9 mouse cellular contexts compared by ENCODE assay signal in the genomic region with DNA sequence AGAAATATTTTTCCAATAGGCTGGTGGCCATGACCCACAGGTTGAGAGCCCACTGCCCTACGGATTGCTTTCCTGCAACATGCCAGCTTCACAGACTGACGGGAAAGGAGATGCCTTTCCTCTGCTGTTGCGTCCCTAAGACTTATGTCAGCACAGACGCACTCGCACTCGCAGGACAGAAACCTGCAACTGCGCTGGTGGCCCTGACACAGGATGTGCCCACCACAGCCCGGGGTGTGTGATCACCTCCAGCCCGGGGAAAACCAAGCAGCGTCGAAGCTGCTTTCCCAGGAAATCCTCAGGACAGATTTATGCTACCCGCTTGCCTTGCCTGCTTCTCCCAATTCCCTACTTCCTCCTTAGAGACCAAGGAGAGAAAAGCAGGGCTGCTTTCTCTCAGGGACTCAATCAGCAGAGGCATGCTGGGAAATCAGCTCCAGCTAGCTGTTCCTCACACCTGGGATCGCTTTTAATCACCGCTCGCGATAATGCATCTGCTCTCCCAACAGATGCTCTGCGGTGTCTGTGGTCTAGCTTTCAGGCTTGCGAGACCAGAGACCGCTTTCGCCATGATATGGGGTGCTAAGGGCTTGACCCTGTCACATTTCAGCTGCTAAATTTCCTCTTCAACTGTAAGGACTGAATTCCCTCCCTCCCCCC. TPM values are rescaled to one million over a fixed set of nuclear protein-coding genes. Genes with fewer than 3 reads are reported as not detected.
A peak's percentile ranks its signal among the peaks of the same experiment; 100 is the strongest.
DNase-seq lines count a peak whose midpoint lies in the region; ATAC-seq and TF ChIP-seq lines count a peak whose summit lies in the region.
"Had no signal": no experiment of that assay in that cellular context is flagged by ENCODE, and none has a peak within 500 bp of the region (broad histone marks: within the 10 kb centered on the region; RNA-seq: fewer than 3 reads in every experiment).

No protein-coding gene starts in this region.

- peak overlapping the region; percentile 1; the same call in 1 of the 2 replicates for H3K4me2 ChIP-seq in embryonic facial prominence, embryonic 11.5 days (ENCODE audit: low read depth, low read length)
- peak overlapping the region; percentile 53 for H3K4me2 ChIP-seq in hindbrain, embryonic 13.5 days
- peak overlapping the region; percentile 54 for H3K4me2 ChIP-seq in midbrain, embryonic 13.5 days (replicated peaks)

- no peaks in the 10 kb centered on the region for H3K9me3 ChIP-seq in embryonic facial prominence, embryonic 11.5 days (replicated peaks; ENCODE audit: control insufficient read depth, low read length)
- no peaks in the 10 kb centered on the region for H3K9me3 ChIP-seq in hindbrain, embryonic 13.5 days
- no peaks in the 10 kb centered on the region for H3K9me3 ChIP-seq in midbrain, embryonic 13.5 days

- H3K4me3 ChIP-seq in embryonic facial prominence, embryonic 11.5 days (ENCODE audit: low read depth, low read length): no peak overlapping the region
- peak overlapping the region; percentile 27 for H3K4me3 ChIP-seq in hindbrain, embryonic 13.5 days
- peak overlapping the region; percentile 27 for H3K4me3 ChIP-seq in midbrain, embryonic 13.5 days (replicated peaks)
- no peak overlapping the region for H3K4me3 ChIP-seq in lung, adult 2 months (replicated peaks; ENCODE audit: extremely low read depth, low read depth, low read length)
- H3K4me3 ChIP-seq: myocyte had no signal

- whole genome bisulfite sequencing in embryonic facial prominence, embryonic 11.5 days: 19% methylated on average over 20 of the region's 20 CpGs
- WGBS in hindbrain, embryonic 13.5 days: 25% methylated on average over 20 of the region's 20 CpGs
- WGBS in midbrain, embryonic 13.5 days: 35% methylated on average over 20 of the region's 20 CpGs
- WGBS in lung, adult 2 months: 13% methylated on average over 20 of the region's 20 CpGs

- no peaks in the 10 kb centered on the region for H3K4me1 ChIP-seq in embryonic facial prominence, embryonic 11.5 days (ENCODE audit: control insufficient read depth, insufficient read depth, low read length)
- peaks cover 20% of the 10 kb centered on the region for H3K4me1 ChIP-seq in hindbrain, embryonic 13.5 days (replicated peaks)
- peaks cover 20% of the 10 kb centered on the region for H3K4me1 ChIP-seq in midbrain, embryonic 13.5 days (replicated peaks)
- no peaks in the 10 kb centered on the region for H3K4me1 ChIP-seq in lung, adult 2 months (ENCODE audit: control insufficient read depth, insufficient read depth, low read length)

- 0 out of 2 replicates have a peak overlapping the region, but pooled peaks have one; percentile 27 for H3K9ac ChIP-seq in embryonic facial prominence, embryonic 11.5 days (replicated peaks; ENCODE audit: low read length)
- H3K9ac ChIP-seq in hindbrain, embryonic 13.5 days: peak overlapping the region; percentile 60
- peak overlapping the region; percentile 59 for H3K9ac ChIP-seq in midbrain, embryonic 13.5 days (replicated peaks)

- DNase-seq in layer of hippocampus, postnatal 10 days (ENCODE audit: low spot score in 2 of 2): peak; percentile 20 to 23
- no peak for DNase-seq in layer of hippocampus, postnatal 25 days (ENCODE audit: extremely low spot score in 1 of 2, low spot score in 1 of 2)
- peak; percentile 67 for DNase-seq in embryonic facial prominence, embryonic 11.5 days (ENCODE audit: low spot score)
- DNase-seq in ovary, postnatal 14 days (ENCODE audit: low spot score): no peak
- DNase-seq in gastrocnemius, postnatal 25 days: no peak
- no peak for DNase-seq in lung, adult 2 months

- ATAC-seq in embryonic facial prominence, embryonic 11.5 days (replicated peaks; ENCODE audit: insufficient number of reproducible peaks, low FRiP score, low TSS enrichment, low read depth): no peak
- ATAC-seq in hindbrain, embryonic 13.5 days (ENCODE audit: low FRiP score): peak; percentile 75
- ATAC-seq in midbrain, embryonic 13.5 days: peak; percentile 80

- no peaks in the 10 kb centered on the region for H3K36me3 ChIP-seq in embryonic facial prominence, embryonic 11.5 days (replicated peaks; ENCODE audit: control insufficient read depth, insufficient read depth, low read depth, low read length)
- H3K36me3 ChIP-seq in hindbrain, embryonic 13.5 days: no peaks in the 10 kb centered on the region
- no peaks in the 10 kb centered on the region for H3K36me3 ChIP-seq in midbrain, embryonic 13.5 days

- no peaks in the 10 kb centered on the region for H3K27me3 ChIP-seq in embryonic facial prominence, embryonic 11.5 days (ENCODE audit: control insufficient read depth, insufficient read depth, low read length)
- H3K27me3 ChIP-seq in hindbrain, embryonic 13.5 days: no peaks in the 10 kb centered on the region
- no peaks in the 10 kb centered on the region for H3K27me3 ChIP-seq in midbrain, embryonic 13.5 days

- no peak for TF ChIP-seq CTCF in lung, adult 2 months (IDR thresholded peaks at IDR 0.05; ENCODE audit: insufficient read depth, low read length)

- H3K27ac ChIP-seq in embryonic facial prominence, embryonic 11.5 days (replicated peaks; ENCODE audit: low read depth, low read length): no peak overlapping the region
- peak overlapping the region; percentile 84 for H3K27ac ChIP-seq in hindbrain, embryonic 13.5 days
- peak overlapping the region; percentile 79 for H3K27ac ChIP-seq in midbrain, embryonic 13.5 days

- no peak for TF ChIP-seq POLR2A in lung, adult 2 months (IDR thresholded peaks at IDR 0.05; ENCODE audit: borderline replicate concordance, extremely low read depth, low read depth, low read length)

RNA-seq across cellular contexts. Expression of a gene that starts 34.1 kb away (rescaled TPM):
- 10 to 100 TPM; 19.2 to 19.4 TPM for total RNA-seq in layer of hippocampus, postnatal 10 days (2021)
- total RNA-seq in layer of hippocampus, postnatal 25 days (2021): 10 to 100 TPM; 14.2 to 14.6 TPM
- polyA plus RNA-seq in embryonic facial prominence, embryonic 11.5 days (2014; fragmentation: Nextera tagmentation; extraction: Ambion mirVana): 4.8 and 6.2 TPM in 2 replicates
- polyA plus RNA-seq in hindbrain, embryonic 13.5 days (2015; fragmentation: Nextera tagmentation; extraction: Ambion mirVana): 9.1 and 11.1 TPM in 2 replicates
- 5.8 and 6.2 TPM in 2 replicates for polyA plus RNA-seq in midbrain, embryonic 13.5 days (2015; fragmentation: Nextera tagmentation; extraction: Ambion mirVana)
- 10 to 100 TPM; 58.9 to 62.0 TPM for total RNA-seq in gastrocnemius, postnatal 25 days (2021)
- polyA plus RNA-seq in lung, adult 2 months (2012; rRNA removed): 4.2 and 5.0 TPM in 2 replicates

RNA-seq across cellular contexts. Expression of a gene that starts 39.7 kb away (rescaled TPM):
- 10 to 100 TPM in 1 of 2 experiments, 1 to 10 TPM in 1; 9.8 to 10.5 TPM for total RNA-seq in layer of hippocampus, postnatal 10 days (2021)
- 10 to 100 TPM; 12.9 to 15.3 TPM for total RNA-seq in layer of hippocampus, postnatal 25 days (2021)
- polyA plus RNA-seq in embryonic facial prominence, embryonic 11.5 days (2014; fragmentation: Nextera tagmentation; extraction: Ambion mirVana): 2.4 and 3.0 TPM in 2 replicates
- 11.3 and 12.5 TPM in 2 replicates for polyA plus RNA-seq in hindbrain, embryonic 13.5 days (2015; fragmentation: Nextera tagmentation; extraction: Ambion mirVana)
- polyA plus RNA-seq in midbrain, embryonic 13.5 days (2015; fragmentation: Nextera tagmentation; extraction: Ambion mirVana): 3.1 and 8.6 TPM in 2 replicates
- total RNA-seq in gastrocnemius, postnatal 25 days (2021): 1 to 10 TPM; 5.4 to 5.5 TPM
- polyA plus RNA-seq in lung, adult 2 months (2012; rRNA removed): 3.0 and 5.8 TPM in 2 replicates

Comparison
In these comparisons a context has a peak if more than half of its experiments do, and no peak if none do; other contexts are left out.
1. DNase-seq: peak in layer of hippocampus, postnatal 10 days (2 of 2) and embryonic facial prominence, embryonic 11.5 days (single experiment); none in layer of hippocampus, postnatal 25 days (0 of 2), ovary, postnatal 14 days (single experiment), gastrocnemius, postnatal 25 days (single experiment) and lung, adult 2 months (single experiment).
2. H3K4me2 ChIP-seq: peak in every context shown above with its lines; median percentile 54 in midbrain, embryonic 13.5 days; 53 in hindbrain, embryonic 13.5 days; 1 in embryonic facial prominence, embryonic 11.5 days.
3. H3K4me3 ChIP-seq: peak in hindbrain, embryonic 13.5 days (single experiment) and midbrain, embryonic 13.5 days (single experiment); none in embryonic facial prominence, embryonic 11.5 days (single experiment) and lung, adult 2 months (single experiment).
4. Peak in every context shown above with its lines, with median percentiles within 50 percentile points of each other: H3K9ac ChIP-seq.